Mouse (Mus musculus) stomach, postnatal 0 days (tissue): ENCODE data around the gene G430095P16Rik. TPM values are rescaled to one million over a fixed set of nuclear protein-coding genes. Genes with fewer than 3 reads are reported as not detected.

Experiments
- ATAC-seq: fragments of 200-750 bp; cut with Nextera tagmentation; 2 replicates; pipeline ENCODE4 v1.8.0; 2017; ENCODE audit not compliant: low FRiP score, low TSS enrichment
- DNase-seq: peaks from one replicate; pipeline ENCODE4 v3.0.0-alpha.2; 2016; ENCODE audit warnings: low spot score
- H3K27ac ChIP-seq: fragments of 300-500 bp; sonication (generic); replicated peaks from 2 replicates; pipeline ENCODE4 v1.5.1; 2014; ENCODE audit warnings: mild to moderate bottlenecking, control low read depth
- H3K27me3 ChIP-seq: fragments of 300-500 bp; sonication (generic); 2 replicates; pipeline ENCODE4 v1.6.1; 2014; ENCODE audit warnings: low read length; ENCODE audit not compliant: control insufficient read depth, insufficient read depth
- H3K36me3 ChIP-seq: fragments of 300-500 bp; sonication (generic); 2 replicates; pipeline ENCODE4 v1.6.1; 2014; ENCODE audit warnings: low read length, mixed read lengths; ENCODE audit not compliant: control insufficient read depth, insufficient read depth
- H3K4me1 ChIP-seq: fragments of 300-500 bp; sonication (generic); replicated peaks from 2 replicates; pipeline ENCODE4 v1.6.1; 2014; ENCODE audit warnings: antibody characterized with exemption; ENCODE audit not compliant: control insufficient read depth, insufficient read depth
- H3K4me2 ChIP-seq: fragments of 300-500 bp; sonication (generic); replicated peaks from 2 replicates; pipeline ENCODE4 v1.6.1; 2014; ENCODE audit warnings: low read depth, mild to moderate bottlenecking, control low read depth, moderate library complexity
- H3K4me3 ChIP-seq: fragments of 300-500 bp; sonication (generic); 2 replicates; pipeline ENCODE4 v1.5.1; 2014; ENCODE audit warnings: low read depth, low read length, control low read depth
- H3K9ac ChIP-seq: fragments of 300-500 bp; sonication (generic); 2 replicates; pipeline ENCODE4 v1.6.1; 2014; ENCODE audit warnings: mild to moderate bottlenecking, low read length, control low read depth, mixed read lengths
- H3K9me3 ChIP-seq: fragments of 300-500 bp; sonication (generic); 2 replicates; pipeline ENCODE4 v1.6.1; 2016; ENCODE audit warnings: low read length; ENCODE audit not compliant: control insufficient read depth
- CTCF ChIP-seq: IDR thresholded peaks from 2 replicates; pipeline ENCODE4 v1.5.1; 2016; ENCODE audit warnings: antibody characterized with exemption, low read depth, mild to moderate bottlenecking, moderate library complexity
- EP300 ChIP-seq: optimal IDR thresholded peaks from 2 replicates; pipeline ENCODE3; 2016; ENCODE audit warnings: antibody characterized with exemption
- WGBS: fragments of 180-500 bp; shearing (Covaris S2); extraction: QIAGEN DNeasy Blood & Tissue Kit; methylation state at CpG from one replicate; pipeline ENCODE4 v1.1.7; 2014; 5-methylcytosine and 5-hydroxymethylcytosine counted together
- polyA plus RNA-seq: library from polyadenylated mRNA; unstranded; fragments of >200 nt; fragmentation: Nextera tagmentation; extraction: Ambion mirVana; gene quantifications from 2 replicates; pipeline ENCODE4 v1.2.1, GENCODE M21; 2015

G430095P16Rik gene
- polyA plus RNA-seq, 1 experiment from 2014 or later, result 2.0 TPM

DNA sequence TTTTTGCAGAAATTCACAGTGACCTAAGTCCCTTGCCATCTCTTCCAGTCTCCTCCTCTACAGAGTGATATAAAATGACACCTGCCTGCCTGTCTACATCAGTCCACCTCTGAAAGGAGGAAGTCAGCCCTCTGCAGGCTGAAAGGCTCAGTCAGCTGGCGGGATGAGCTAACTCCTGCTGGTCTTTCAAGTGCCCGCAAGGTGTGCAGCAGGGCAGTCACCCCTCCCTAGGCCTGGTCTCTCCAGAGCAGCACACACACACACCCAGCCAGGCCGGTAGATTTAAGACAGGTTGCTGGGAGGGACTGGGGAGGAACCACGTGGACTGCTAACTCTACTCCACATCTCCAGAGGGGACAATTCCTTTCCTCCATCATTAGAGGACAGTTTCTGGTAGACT, 41.3 kb downstream of the G430095P16Rik start:
- DNase-seq, result peak; percentile 66
- 54% methylated on average over 4 of the region's 4 CpGs for WGBS
- H3K4me1 ChIP-seq, result peaks cover 6% of the 10 kb centered on the region

DNA sequence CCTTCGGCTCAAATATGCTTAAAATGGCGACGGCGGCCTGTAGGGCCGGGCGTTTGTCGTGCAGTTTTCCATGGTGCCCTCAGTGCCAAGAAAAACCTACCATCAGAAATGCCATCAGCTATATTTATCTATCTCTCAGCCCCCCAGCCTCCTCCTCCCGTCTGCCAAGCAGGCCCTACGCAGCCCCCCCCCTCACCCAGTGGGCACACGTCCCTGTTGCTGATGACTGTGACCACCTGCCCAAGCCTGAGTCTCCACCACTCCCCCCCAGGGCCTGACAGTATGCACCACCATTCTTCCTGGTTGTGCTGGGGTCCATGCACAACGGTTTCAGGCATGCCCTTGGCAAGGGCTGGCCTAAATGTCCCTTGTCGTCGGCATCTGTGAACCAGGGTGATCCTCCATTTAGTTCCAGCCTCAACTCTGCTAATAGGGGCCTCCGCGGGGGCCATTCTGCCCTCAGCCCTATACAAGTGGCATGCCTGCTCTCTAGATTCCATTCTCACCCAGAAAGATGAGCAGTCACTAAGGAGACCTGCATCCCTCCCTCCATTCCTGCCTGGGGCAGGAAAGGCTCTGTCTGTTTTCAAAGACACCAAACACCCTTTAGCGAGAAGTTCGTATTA, 42.2 kb downstream of the G430095P16Rik start:
- Histone ChIP-seq H3K4me3 (no peak overlapping the region), H3K27ac (no peak overlapping the region), H3K36me3 (peaks cover 13% of the 10 kb centered on the region; the same call in 1 of the 2 replicates), H3K4me1 (peaks cover 7% of the 10 kb centered on the region), H3K9me3 (no peaks in the 10 kb centered on the region), H3K4me2 (no peak overlapping the region; the same call in 1 of the 2 replicates), H3K27me3 (no peaks in the 10 kb centered on the region), H3K9ac (no peak overlapping the region)
- no peak for DNase-seq
- no peak for TF ChIP-seq EP300
- TF ChIP-seq CTCF, result no peak
- WGBS, result 77% methylated on average over 17 of the region's 17 CpGs
- no peak for ATAC-seq

More for the DNA sequence above, 41.3 kb downstream of the G430095P16Rik start:
- Histone ChIP-seq H3K9ac (no peak overlapping the region), H3K27ac (no peak overlapping the region), H3K9me3 (no peaks in the 10 kb centered on the region), H3K27me3 (no peaks in the 10 kb centered on the region), H3K36me3 (peaks cover 13% of the 10 kb centered on the region; the same call in 1 of the 2 replicates), H3K4me2 (no peak overlapping the region), H3K4me3 (no peak overlapping the region)
- peak; percentile 73 for ATAC-seq
- peak; percentile 37 for TF ChIP-seq CTCF
- TF ChIP-seq EP300, result no peak

DNA sequence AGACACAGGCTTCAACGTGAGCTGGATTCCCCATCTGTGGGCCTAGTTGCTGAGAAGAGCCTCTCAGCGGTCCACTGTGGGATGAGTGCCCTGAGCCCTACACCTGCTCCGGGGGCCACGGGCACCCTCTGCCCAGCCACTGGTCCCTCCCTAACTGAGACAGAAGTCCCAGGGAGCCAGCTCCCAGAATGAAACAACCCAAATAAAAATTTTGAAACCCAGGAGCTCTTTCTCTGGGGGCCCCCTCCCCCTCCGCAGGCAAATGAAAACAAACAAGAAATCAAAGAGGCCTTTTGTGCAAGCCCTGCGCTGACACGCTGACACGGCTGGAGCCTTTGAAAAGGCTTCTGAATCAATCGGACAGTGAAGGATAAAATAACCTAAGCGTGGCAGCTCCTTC, 42.8 kb downstream of the G430095P16Rik start:
- Histone ChIP-seq H3K4me1 (peaks cover 8% of the 10 kb centered on the region), H3K9ac (no peak overlapping the region), H3K4me3 (no peak overlapping the region), H3K9me3 (no peaks in the 10 kb centered on the region), H3K36me3 (peaks cover 13% of the 10 kb centered on the region; the same call in 1 of the 2 replicates), H3K27me3 (no peaks in the 10 kb centered on the region), H3K27ac (0 out of 2 replicates have a peak overlapping the region, but pooled peaks have one; percentile 24), H3K4me2 (no peak overlapping the region; the same call in 1 of the 2 replicates)
- ATAC-seq (no peak), DNase-seq (no peak)
- 40% methylated on average over 10 of the region's 10 CpGs for WGBS
- TF ChIP-seq EP300, result no peak
- no peak for TF ChIP-seq CTCF

GRCm38 (mm10) chr8:84766422-84766821, 43.6 kb downstream of the G430095P16Rik start:
- peaks cover 8% of the 10 kb centered on the region for H3K4me1 ChIP-seq
- DNase-seq (no peak), ATAC-seq (no peak)
- H3K9me3 ChIP-seq, result no peaks in the 10 kb centered on the region
- H3K36me3 ChIP-seq, result peaks cover 13% of the 10 kb centered on the region; the same call in 1 of the 2 replicates
- H3K4me3 ChIP-seq, result no peak overlapping the region
- TF ChIP-seq CTCF (no peak), EP300 (no peak)
- H3K4me2 ChIP-seq, result no peak overlapping the region
- peak overlapping the region; percentile 40 for H3K27ac ChIP-seq
- no peaks in the 10 kb centered on the region for H3K27me3 ChIP-seq
- 42% methylated on average over 9 of the region's 9 CpGs for WGBS
- peak overlapping the region; percentile 31 for H3K9ac ChIP-seq

DNA sequence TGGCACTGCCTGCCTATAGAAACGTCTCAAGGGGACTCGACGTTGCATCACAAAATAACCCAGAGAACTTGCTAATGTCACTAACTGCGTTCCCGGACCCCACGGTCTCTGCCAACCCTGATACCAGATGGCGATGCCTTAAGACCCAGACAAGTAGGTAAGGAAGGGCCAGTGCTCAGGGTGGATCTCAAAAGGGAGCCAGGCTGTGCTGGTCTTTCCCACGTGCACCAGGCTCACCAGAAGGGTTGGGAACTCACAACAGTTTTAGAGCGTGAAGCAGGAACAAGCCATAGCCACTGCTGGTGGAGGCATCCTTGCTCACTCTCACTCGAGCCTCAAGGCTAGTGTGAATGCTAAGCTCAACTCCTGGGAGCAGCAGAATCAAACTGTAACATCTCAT, 44.4 kb downstream of the G430095P16Rik start:
- TF ChIP-seq CTCF (no peak), EP300 (no peak)
- Histone ChIP-seq H3K4me3 (no peak overlapping the region), H3K27me3 (no peaks in the 10 kb centered on the region), H3K27ac (no peak overlapping the region), H3K9me3 (no peaks in the 10 kb centered on the region), H3K4me2 (no peak overlapping the region), H3K9ac (no peak overlapping the region), H3K4me1 (peaks cover 14% of the 10 kb centered on the region), H3K36me3 (peaks cover 13% of the 10 kb centered on the region; the same call in 1 of the 2 replicates)
- DNase-seq (no peak), ATAC-seq (no peak)
- WGBS, result 81% methylated on average over 10 of the region's 10 CpGs

- Histone ChIP-seq H3K36me3 (peaks cover 11% of the 10 kb centered on the region; the same call in 1 of the 2 replicates), H3K4me1 (peaks cover 14% of the 10 kb centered on the region), H3K4me2 (no peak overlapping the region), H3K9ac (no peak overlapping the region), H3K27me3 (no peaks in the 10 kb centered on the region), H3K27ac (no peak overlapping the region), H3K4me3 (no peak overlapping the region), H3K9me3 (no peaks in the 10 kb centered on the region)
- TF ChIP-seq EP300 (no peak), CTCF (no peak)
- ATAC-seq (no peak), DNase-seq (no peak)
- WGBS, result 87% methylated on average over 14 of the region's 14 CpGs
These were observed 45.7 kb downstream of the G430095P16Rik start for GRCm38 (mm10) chr8:84768343-84769095.
